In the genomic region with DNA sequence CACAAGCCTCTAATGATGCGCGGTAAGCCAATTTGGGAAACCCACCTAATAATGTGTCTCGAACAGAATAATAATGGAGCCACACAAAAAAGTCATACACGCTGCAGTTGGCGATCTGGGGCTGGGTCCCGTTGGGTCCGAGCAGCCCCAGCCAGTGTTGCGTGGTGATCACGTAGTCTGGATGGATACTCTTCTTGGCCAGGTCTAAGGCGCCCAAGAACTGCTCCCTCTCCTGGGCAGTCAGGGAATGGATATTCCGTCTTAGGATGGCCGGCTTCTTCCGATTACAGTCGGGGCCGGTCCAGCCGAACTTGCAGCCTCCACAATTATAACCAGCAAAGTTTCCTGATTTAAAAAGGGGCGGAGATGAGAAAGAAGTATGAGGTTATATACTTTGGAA, we compare ENCODE assay signal across 10 mouse cellular contexts. TPM values are rescaled to one million over a fixed set of nuclear protein-coding genes. Genes with fewer than 3 reads are reported as not detected.
DNase-seq lines count a peak whose midpoint lies in the region; TF ChIP-seq lines count a peak whose summit lies in the region.
"Had no signal": no experiment of that assay in that cellular context is flagged by ENCODE, and none has a peak within 500 bp of the region (broad histone marks: within the 10 kb centered on the region; RNA-seq: fewer than 3 reads in every experiment).

No protein-coding gene starts in this region.

- intact Hi-C loops in heart, adult 2 months (cut with DNase I), result loop anchor here (2.0 kb wide), 1 partner anchor 46 kb away; no protein-coding TSS in a partner anchor

- no peak overlapping the region for H3K9ac ChIP-seq in heart, adult 2 months (ENCODE audit: low read depth, low read length)
- H3K9ac ChIP-seq: neural tube, embryonic 13.5 days had no signal

- no peaks in the 10 kb centered on the region for H3K4me1 ChIP-seq in heart, adult 2 months (ENCODE audit: control insufficient read depth, insufficient read depth, low read length)
- H3K4me1 ChIP-seq in heart, embryonic 10.5 days, result no peaks in the 10 kb centered on the region
- H3K4me1 ChIP-seq: neural tube, embryonic 13.5 days had no signal

- no peaks in the 10 kb centered on the region for H3K79me2 ChIP-seq in heart, adult 2 months (replicated peaks; ENCODE audit: control insufficient read depth, insufficient read depth, low read length)

- peak; percentile 26 to 54 for DNase-seq in heart, adult 2 months
- DNase-seq in heart, embryonic 10.5 days (ENCODE audit: low spot score), result no peak
- peak; percentile 37 for DNase-seq in right cerebral cortex, postnatal 4 days
- DNase-seq in right cerebral cortex, postnatal 36 days (ENCODE audit: low spot score in 2 of 2), result no peak
- DNase-seq in gastrocnemius, postnatal 10 days, result peak; percentile 32
- DNase-seq in lung, postnatal 10 days, result peak; percentile 55
- no peak for DNase-seq in B cell, adult 2 months
- DNase-seq in spleen, postnatal 36 days (ENCODE audit: low spot score in 2 of 2), result no peak

- peak overlapping the region; percentile 33 for H3K4me3 ChIP-seq in heart, adult 2 months
- no peak overlapping the region for H3K4me3 ChIP-seq in heart, embryonic 10.5 days
- H3K4me3 ChIP-seq: erythroblast, embryonic 14.5 days; neural tube, embryonic 13.5 days had no signal

- 88% methylated on average over 17 of the region's 17 CpGs for WGBS in heart, adult 2 months
- WGBS in heart, embryonic 10.5 days, result 80% methylated on average over 17 of the region's 17 CpGs

- no peaks in the 10 kb centered on the region for H3K9me3 ChIP-seq in heart, embryonic 10.5 days
- H3K9me3 ChIP-seq: neural tube, embryonic 13.5 days had no signal

- TF ChIP-seq EP300 in heart, adult 2 months (IDR thresholded peaks at IDR 0.05; ENCODE audit: insufficient read depth, low read depth, low read length), result no peak

- H3K27ac ChIP-seq in heart, adult 2 months, result no peak overlapping the region
- H3K27ac ChIP-seq in heart, embryonic 10.5 days, result no peak overlapping the region
- H3K27ac ChIP-seq: neural tube, embryonic 13.5 days had no signal

- no peaks in the 10 kb centered on the region for H3K27me3 ChIP-seq in heart, adult 2 months (ENCODE audit: control insufficient read depth, insufficient read depth, low read length)
- H3K27me3 ChIP-seq in heart, embryonic 10.5 days (ENCODE audit: insufficient read depth, poor library complexity, severe bottlenecking), result peaks cover 19% of the 10 kb centered on the region; the same call in 1 of the 2 replicates

- no peaks in the 10 kb centered on the region for H3K36me3 ChIP-seq in heart, adult 2 months (ENCODE audit: control insufficient read depth, insufficient read depth, low read length)
- no peaks in the 10 kb centered on the region for H3K36me3 ChIP-seq in heart, embryonic 10.5 days
- H3K36me3 ChIP-seq: neural tube, embryonic 13.5 days had no signal

- TF ChIP-seq CTCF in heart, adult 2 months (IDR thresholded peaks at IDR 0.05), result peak; percentile 78

- TF ChIP-seq POLR2A in heart, adult 2 months (IDR thresholded peaks at IDR 0.05; ENCODE audit: insufficient read depth, low read depth, low read length), result no peak

RNA-seq across cellular contexts. Expression of a gene that starts 9.1 kb away (rescaled TPM):
- total RNA-seq in heart, adult 2 months (2021), result 1 to 10 TPM; 2.5 to 5.1 TPM
- 2.1 and 3.6 TPM in 2 replicates for polyA plus RNA-seq in heart, adult 2 months (2012; rRNA removed)
- polyA plus RNA-seq in heart, embryonic 10.5 days (2016; fragmentation: Nextera tagmentation; extraction: Ambion mirVana), result 0.80 and 1.0 TPM in 2 replicates
- 1 to 10 TPM; 1.3 to 2.0 TPM for total RNA-seq in gastrocnemius, postnatal 10 days (2021)
- polyA plus RNA-seq: erythroblast, embryonic 14.5 days had no signal

Comparison
In these comparisons a context has a peak if more than half of its experiments do, and no peak if none do; other contexts are left out.
1. DNase-seq: peak in heart, adult 2 months (2 of 2), right cerebral cortex, postnatal 4 days (single experiment), gastrocnemius, postnatal 10 days (single experiment) and lung, postnatal 10 days (single experiment); none in heart, embryonic 10.5 days (single experiment), right cerebral cortex, postnatal 36 days (0 of 2), B cell, adult 2 months (0 of 2) and spleen, postnatal 36 days (0 of 2).